Mouse (Mus musculus): ENCODE measurements around the gene 2210011C24Rik. TPM values are rescaled to one million over a fixed set of nuclear protein-coding genes. Genes with fewer than 3 reads are reported as not detected.

Gene 2210011C24Rik
- total RNA-seq (2023): not detected in 4 replicates

GRCm38 (mm10) chr8:84011705-84012498 is at the start of gene 2210011C24Rik:
Gene 2210011C24Rik (minus strand): TSS chr8:84012171.

GRCm38 (mm10) chr8:84044900-84045299 is 32.9 kb upstream of the 2210011C24Rik start, which contains the start of gene Rln3:
Gene Rln3 (minus strand): TSS chr8:84045000.

GRCm38 (mm10) chr8:84042066-84042947 is 30.3 kb upstream of the 2210011C24Rik start, which contains the start of gene Il27ra:
Gene Il27ra (minus strand): TSS chr8:84042589.

GRCm38 (mm10) chr8:84021096-84021495 is 9.1 kb upstream of the 2210011C24Rik start, which contains the start of gene Palm3:
Gene Palm3 (plus strand): TSS chr8:84021471.

GRCm38 (mm10) chr8:84001281-84002000 is 10.5 kb downstream of the 2210011C24Rik start, which contains the start of gene 1700067K01Rik:
Gene 1700067K01Rik (plus strand): TSS chr8:84001502.

GRCm38 (mm10) chr8:83997511-83998141 is 14.3 kb downstream of the 2210011C24Rik start, which contains the start of gene Samd1:
Gene Samd1 (plus strand): TSS chr8:83997672.

GRCm38 (mm10) chr8:83972150-83973120 is 39.5 kb downstream of the 2210011C24Rik start, which contains the start of gene Prkaca:
Gene Prkaca (plus strand): TSS chr8:83972993.

Other genes starting within 250 kb of the 2210011C24Rik start
- 6.7 to 10.1 TPM (median 8.4 TPM) in 4 replicates for gene Adgrl1, start 112.1 kb downstream of the 2210011C24Rik start, total RNA-seq (2023)
- gene Gm10644, start 57.0 kb downstream of the 2210011C24Rik start, total RNA-seq (2023): 1.3 to 1.7 TPM (median 1.6 TPM) in 4 replicates
- gene Asf1b, start 56.7 kb downstream of the 2210011C24Rik start, total RNA-seq (2023): 8.2 to 11.7 TPM (median 9.8 TPM) in 4 replicates
- gene Prkaca, start 39.2 kb downstream of the 2210011C24Rik start, total RNA-seq (2023): 39.9 to 46.7 TPM (median 43.9 TPM) in 4 replicates
- 43.8 to 51.9 TPM (median 45.4 TPM) in 4 replicates for gene Samd1, start 14.5 kb downstream of the 2210011C24Rik start, total RNA-seq (2023)
- gene 1700067K01Rik, start 10.7 kb downstream of the 2210011C24Rik start, total RNA-seq (2023): 1.4 to 1.5 TPM in 2 of 4 replicates, not detected in the others
- gene Palm3, start 9.3 kb upstream of the 2210011C24Rik start, total RNA-seq (2023): not detected in 4 replicates
- 78.5 to 94.8 TPM (median 84.7 TPM) in 4 replicates for gene Il27ra, start 30.4 kb upstream of the 2210011C24Rik start, total RNA-seq (2023)
- gene Rln3, start 32.8 kb upstream of the 2210011C24Rik start, total RNA-seq (2023): not detected in 4 replicates
- 5.6 to 8.3 TPM (median 7.3 TPM) in 4 replicates for gene Gm10643, start 53.0 kb upstream of the 2210011C24Rik start, total RNA-seq (2023)
- 99.2 to 107 TPM (median 104 TPM) in 4 replicates for gene Rfx1, start 54.7 kb upstream of the 2210011C24Rik start, total RNA-seq (2023)
- gene Dcaf15, start 92.6 kb upstream of the 2210011C24Rik start, total RNA-seq (2023): 48.7 to 58.3 TPM (median 52.6 TPM) in 4 replicates
- gene Podnl1, start 113.8 kb upstream of the 2210011C24Rik start, total RNA-seq (2023): 0.20 to 0.24 TPM in 2 of 4 replicates, not detected in the others
- 26.2 to 35.4 TPM (median 28.7 TPM) in 4 replicates for gene Cc2d1a, start 135.8 kb upstream of the 2210011C24Rik start, total RNA-seq (2023)
- 1.2 to 1.4 TPM (median 1.3 TPM) in 4 replicates for gene 4930432K21Rik, start 135.9 kb upstream of the 2210011C24Rik start, total RNA-seq (2023)
- not detected in 4 replicates for gene Nanos3, start 173.0 kb upstream of the 2210011C24Rik start, total RNA-seq (2023)
- gene Zswim4, start 224.9 kb upstream of the 2210011C24Rik start, total RNA-seq (2023): 28.2 to 33.1 TPM (median 30.3 TPM) in 4 replicates
- 193 to 242 TPM (median 216 TPM) in 4 replicates for gene D8Ertd738e, start 237.5 kb upstream of the 2210011C24Rik start, total RNA-seq (2023)
- 29.8 to 39.4 TPM (median 33.4 TPM) in 4 replicates for gene Mri1, start 245.2 kb upstream of the 2210011C24Rik start, total RNA-seq (2023)